Mouse (Mus musculus) MEL-GATA-1-ER (cell line): Measurements from ENCODE around the gene Phactr1.

Experiments used
- DNase-seq: peaks from one replicate; pipeline ENCODE4 v3.0.0-alpha.2; 2012; ENCODE audit warnings: low read depth; ENCODE audit errors: extremely low read depth

Gene Phactr1

GRCm38 (mm10) chr13:43018863-43019262, 338.4 kb downstream of the Phactr1 start:
- no peak for DNase-seq

- no peak for DNase-seq
These were observed 340.6 kb downstream of the Phactr1 start for GRCm38 (mm10) chr13:43021031-43021430.

GRCm38 (mm10) chr13:43023005-43023404, 342.6 kb downstream of the Phactr1 start:
- DNase-seq, result no peak

GRCm38 (mm10) chr13:43027568-43027967, 347.1 kb downstream of the Phactr1 start:
- DNase-seq, result no peak

- no peak for DNase-seq
These were observed 349.8 kb downstream of the Phactr1 start for GRCm38 (mm10) chr13:43030222-43030621.

- no peak for DNase-seq
These were observed 352.0 kb downstream of the Phactr1 start for GRCm38 (mm10) chr13:43032451-43032850.

- DNase-seq, result no peak
These were observed 356.1 kb downstream of the Phactr1 start for GRCm38 (mm10) chr13:43036510-43036909.

- DNase-seq, result no peak
These were observed 362.3 kb downstream of the Phactr1 start for GRCm38 (mm10) chr13:43042766-43043165.

GRCm38 (mm10) chr13:43048553-43048952, 368.1 kb downstream of the Phactr1 start:
- no peak for DNase-seq

- DNase-seq, result no peak
These were observed 372.8 kb downstream of the Phactr1 start for GRCm38 (mm10) chr13:43053201-43053600.

- DNase-seq, result no peak
These were observed 374.7 kb downstream of the Phactr1 start for GRCm38 (mm10) chr13:43055136-43055535.

- no peak for DNase-seq
These were observed 376.7 kb downstream of the Phactr1 start for GRCm38 (mm10) chr13:43057104-43057503.

GRCm38 (mm10) chr13:43063355-43063754, 382.9 kb downstream of the Phactr1 start:
- DNase-seq, result no peak

- no peak for DNase-seq
These were observed 388.4 kb downstream of the Phactr1 start for GRCm38 (mm10) chr13:43068716-43069265.

- DNase-seq, result no peak
These were observed 390.1 kb downstream of the Phactr1 start for GRCm38 (mm10) chr13:43070496-43070895.

GRCm38 (mm10) chr13:43070971-43071370, 390.5 kb downstream of the Phactr1 start:
- no peak for DNase-seq

GRCm38 (mm10) chr13:43075456-43075855, 395.0 kb downstream of the Phactr1 start:
- no peak for DNase-seq

- no peak for DNase-seq
These were observed 397.1 kb downstream of the Phactr1 start for GRCm38 (mm10) chr13:43077485-43077884.

GRCm38 (mm10) chr13:43085226-43085625, 404.8 kb downstream of the Phactr1 start:
- DNase-seq, result no peak

GRCm38 (mm10) chr13:43094365-43094764, 413.9 kb downstream of the Phactr1 start:
- no peak for DNase-seq

GRCm38 (mm10) chr13:43102943-43103342, 422.5 kb downstream of the Phactr1 start:
- DNase-seq, result no peak

- DNase-seq, result no peak
These were observed 424.1 kb downstream of the Phactr1 start for GRCm38 (mm10) chr13:43104496-43104895.

- no peak for DNase-seq
These were observed 431.9 kb downstream of the Phactr1 start for GRCm38 (mm10) chr13:43112280-43112679.

GRCm38 (mm10) chr13:43112707-43113106, 432.3 kb downstream of the Phactr1 start:
- no peak for DNase-seq
